Mouse (Mus musculus): ENCODE results near the gene Lrmda. TPM values are rescaled to one million over a fixed set of nuclear protein-coding genes. Genes with fewer than 3 reads are reported as not detected.

Gene Lrmda
- total RNA-seq, 2 experiments from 2014 or later = 0.57 to 0.62 TPM

DNA sequence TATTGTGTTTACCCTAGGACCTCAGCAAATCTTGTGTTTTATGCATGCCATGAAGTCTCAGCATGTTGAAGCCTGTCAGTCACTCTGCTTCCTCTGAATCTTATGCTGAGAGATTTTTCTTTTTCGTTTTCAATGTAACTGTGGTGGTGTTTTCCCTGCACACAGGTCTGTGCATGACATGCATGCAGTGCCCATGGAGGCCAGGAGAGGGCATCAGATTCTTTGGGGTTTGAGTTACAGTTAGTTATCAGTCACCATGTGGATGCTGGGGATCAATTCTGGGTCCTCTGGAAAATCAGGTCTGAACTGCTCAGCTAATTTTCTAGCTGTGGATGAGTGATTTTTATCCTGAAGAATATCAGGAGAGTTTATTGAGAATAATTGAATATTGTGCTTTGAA lies 444.8 kb downstream of the Lrmda start:
- no peak for DNase-seq (ENCODE audit: low spot score in 2 of 2)

GRCm38 (mm10) chr14:22471041-22471440 lies 451.5 kb downstream of the Lrmda start:
- no peak for DNase-seq (ENCODE audit: low spot score in 2 of 2)

- DNase-seq (ENCODE audit: low spot score in 2 of 2) = no peak
Observed at GRCm38 (mm10) chr14:22473451-22473850, 453.9 kb downstream of the Lrmda start.

- no peak for DNase-seq (ENCODE audit: low spot score in 2 of 2)
Observed at GRCm38 (mm10) chr14:22473991-22474390, 454.5 kb downstream of the Lrmda start.

DNA sequence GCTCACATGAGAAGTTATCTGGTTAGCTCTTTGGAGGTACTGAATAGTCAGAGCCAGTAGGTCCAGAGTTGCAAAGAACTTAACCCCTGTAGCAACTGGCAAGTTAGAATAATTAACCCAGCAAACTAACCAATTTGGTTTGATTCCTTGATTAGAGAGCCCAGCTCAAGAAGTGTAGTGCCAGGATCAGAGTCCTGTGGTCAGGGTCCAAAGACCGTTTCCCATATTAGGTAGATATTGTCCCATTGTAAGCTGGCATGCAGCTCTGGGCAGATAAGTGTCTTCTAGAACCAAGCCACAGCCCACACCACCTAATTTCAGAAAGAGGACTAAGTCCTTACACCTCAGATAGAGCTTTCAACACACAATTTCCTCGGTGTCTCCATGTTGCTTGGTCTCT lies 473.8 kb downstream of the Lrmda start:
- no peak for DNase-seq (ENCODE audit: low spot score in 2 of 2)

DNA sequence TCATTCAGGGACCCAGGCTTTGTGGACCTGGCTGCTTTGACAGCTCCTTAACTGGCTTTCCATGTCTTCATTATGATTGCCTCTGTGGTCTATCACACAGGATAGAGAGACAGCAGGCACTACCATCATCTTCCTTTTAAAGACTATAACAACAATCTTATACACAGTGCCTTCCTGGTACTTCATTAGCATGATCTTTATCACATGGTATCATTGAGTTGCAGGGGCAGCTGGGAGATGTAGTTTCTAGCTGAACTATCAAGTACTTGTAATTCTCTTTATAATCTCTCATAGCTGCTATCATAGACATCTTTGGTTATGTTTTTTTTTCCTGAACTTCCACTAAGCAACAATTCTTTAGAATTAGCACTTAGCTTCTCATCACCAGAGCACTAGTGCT lies 474.8 kb downstream of the Lrmda start:
- DNase-seq (ENCODE audit: low spot score in 2 of 2) = no peak

GRCm38 (mm10) chr14:22494866-22495265 lies 475.4 kb downstream of the Lrmda start:
- no peak for DNase-seq (ENCODE audit: low spot score in 2 of 2)

DNA sequence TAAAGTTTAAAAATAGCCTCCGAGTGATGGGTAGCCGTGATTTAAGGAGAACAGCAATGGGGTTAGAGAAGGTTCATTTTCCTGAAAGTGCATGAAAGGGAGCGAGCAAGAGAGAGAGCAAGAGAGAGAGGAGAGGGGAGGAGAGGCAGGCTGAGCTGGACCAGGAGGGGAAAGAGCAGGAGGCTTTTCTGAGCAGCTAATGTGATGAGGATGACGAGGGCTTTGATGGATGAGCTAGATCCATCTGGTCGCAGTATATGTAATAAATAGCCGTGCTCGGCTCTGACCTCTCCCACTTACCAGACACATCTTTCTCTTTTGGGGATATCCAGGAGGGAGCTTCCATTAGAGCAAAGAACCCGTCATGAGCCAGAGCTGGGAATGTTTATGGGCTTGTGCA lies 475.8 kb downstream of the Lrmda start:
- DNase-seq (ENCODE audit: low spot score in 2 of 2) = no peak

DNA sequence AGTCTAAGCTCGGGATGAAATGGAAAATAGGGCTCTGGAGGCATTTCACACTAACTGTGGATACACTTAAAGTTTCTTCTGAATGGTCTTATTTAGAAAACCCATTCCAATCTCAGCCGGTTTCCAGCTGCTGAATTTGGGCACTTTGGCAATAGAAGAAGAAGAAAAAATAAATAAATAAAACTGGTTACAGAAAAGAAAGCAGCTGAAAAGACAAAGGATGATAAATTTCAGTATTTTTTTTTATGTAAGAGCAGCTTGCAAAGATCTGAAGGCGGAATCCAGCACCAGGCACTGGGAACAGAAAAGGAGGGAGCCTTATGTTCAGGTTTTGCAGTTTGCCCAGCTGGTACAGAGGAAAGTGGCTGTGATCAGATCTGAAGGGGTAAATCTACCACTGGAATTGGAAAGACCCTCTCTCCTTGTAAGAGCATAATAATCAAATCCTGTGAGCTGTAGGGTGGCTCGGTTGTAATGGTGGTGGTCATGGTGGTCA lies 478.2 kb downstream of the Lrmda start:
- DNase-seq (ENCODE audit: low spot score in 2 of 2) = no peak

DNA sequence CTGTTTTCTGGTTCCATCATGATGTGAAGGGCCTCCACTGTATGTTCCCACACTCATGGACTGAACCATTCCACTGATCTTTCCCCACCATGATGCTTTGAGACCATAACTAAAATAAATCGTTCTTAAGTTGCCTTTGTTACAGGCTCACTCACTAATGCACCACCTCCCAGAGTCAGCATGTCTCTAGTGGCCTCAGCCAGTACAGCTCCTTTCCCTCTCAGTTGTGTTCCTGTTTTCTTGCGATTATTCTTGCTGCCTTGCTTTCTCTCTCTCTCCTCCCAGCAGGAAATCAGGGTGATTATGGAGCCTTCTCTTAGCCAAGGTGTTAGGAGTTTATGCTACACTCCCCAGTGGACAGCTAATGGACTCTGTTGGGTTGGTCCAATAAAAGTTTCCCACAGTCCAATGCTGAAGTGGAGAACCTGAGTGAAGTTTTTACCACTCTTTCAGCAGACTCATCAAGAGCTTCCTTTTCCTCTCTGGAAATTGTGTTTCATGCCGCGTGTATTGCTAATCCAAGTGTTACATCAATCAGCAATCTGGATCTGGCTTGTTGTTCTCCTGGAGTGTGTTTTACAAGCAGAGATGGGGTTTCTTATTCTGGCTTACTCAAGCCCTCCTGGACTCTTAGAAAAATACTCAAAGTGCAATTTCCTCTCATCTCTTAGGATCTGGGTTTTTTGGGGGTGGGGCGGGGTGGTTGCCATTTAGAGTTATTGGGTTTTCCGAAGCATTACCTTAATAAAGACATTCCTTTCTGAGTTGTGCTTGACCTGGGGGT lies 490.4 kb downstream of the Lrmda start:
- no peak for DNase-seq (ENCODE audit: low spot score in 2 of 2)

DNA sequence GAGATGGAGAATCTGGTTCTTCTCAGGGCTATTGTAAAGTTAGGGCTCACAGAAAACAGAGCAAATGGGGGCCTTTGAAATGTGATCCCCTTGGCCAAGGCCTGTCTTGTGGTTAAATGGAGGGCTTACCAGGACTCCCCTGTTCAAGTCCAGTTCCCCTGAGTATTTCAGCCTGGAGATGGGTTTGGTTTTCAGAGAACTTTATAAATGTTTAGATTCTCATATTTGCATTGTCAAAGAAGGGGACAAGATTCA lies 490.9 kb downstream of the Lrmda start:
- no peak for DNase-seq (ENCODE audit: low spot score in 2 of 2)

GRCm38 (mm10) chr14:22514362-22515084 lies 495.0 kb downstream of the Lrmda start:
- peak; percentile 59 to 67 for DNase-seq (ENCODE audit: low spot score in 2 of 2)

GRCm38 (mm10) chr14:22530706-22531105 lies 511.2 kb downstream of the Lrmda start:
- no peak for DNase-seq (ENCODE audit: low spot score in 2 of 2)

DNA sequence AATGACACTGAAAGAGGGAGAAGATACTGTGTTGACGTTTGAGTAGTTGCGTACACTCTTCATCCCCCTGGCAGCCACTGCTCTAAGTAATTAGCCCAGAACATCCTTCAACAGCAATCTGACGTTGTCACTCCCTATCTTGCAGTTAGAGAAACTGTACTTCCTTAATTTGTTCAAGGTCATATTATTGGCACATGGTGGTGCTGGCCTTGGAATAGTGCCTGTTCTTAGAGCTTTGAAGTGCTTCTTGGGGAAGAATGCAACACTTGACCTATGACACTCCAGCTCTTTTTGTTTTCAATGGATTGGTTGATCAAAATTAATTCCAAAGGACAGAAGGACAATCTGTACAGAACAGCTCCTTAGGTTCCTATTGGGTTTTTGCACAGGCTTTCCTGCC lies 514.0 kb downstream of the Lrmda start:
- no peak for DNase-seq (ENCODE audit: low spot score in 2 of 2)

DNA sequence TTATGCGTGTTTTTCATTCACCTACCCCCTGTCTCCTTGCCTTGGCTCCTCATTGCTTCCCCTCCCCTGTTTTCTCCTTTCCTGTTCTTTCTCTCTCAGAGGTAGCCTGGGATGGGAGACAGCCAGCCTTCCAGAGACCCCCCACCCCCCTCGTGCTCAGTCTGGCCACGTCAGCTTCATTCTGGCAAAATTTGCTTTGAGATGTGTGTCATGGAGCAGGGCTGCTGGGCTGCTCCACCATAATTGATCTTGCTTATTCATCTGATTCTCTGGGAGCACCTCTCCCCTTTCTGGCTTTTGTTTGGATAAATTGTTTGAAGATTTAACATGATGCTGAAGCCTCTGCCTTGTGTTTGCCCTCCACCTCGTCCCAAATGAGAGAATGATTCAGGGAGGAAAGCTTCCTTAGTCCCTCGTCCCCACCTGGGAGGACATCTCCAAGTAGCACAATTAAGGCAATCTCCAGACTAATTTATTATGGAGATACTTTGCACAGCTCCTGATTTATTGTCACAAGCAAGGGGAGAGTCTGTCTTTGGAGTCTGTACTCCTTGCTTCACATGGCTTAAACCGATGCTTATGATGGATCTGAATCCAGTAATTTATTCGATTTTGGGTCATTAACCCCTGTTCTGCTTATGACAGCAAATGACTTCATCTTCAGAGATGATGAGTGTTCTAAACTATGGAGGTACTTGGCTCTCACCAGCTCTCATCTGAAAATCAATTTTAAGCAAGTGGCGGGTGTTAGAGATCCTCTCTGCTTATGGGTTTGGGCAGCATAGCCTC lies 526.6 kb downstream of the Lrmda start:
- DNase-seq (ENCODE audit: low spot score in 2 of 2) = no peak

- DNase-seq (ENCODE audit: low spot score in 2 of 2) = no peak
Observed at GRCm38 (mm10) chr14:22546676-22546984, 527.1 kb downstream of the Lrmda start.

GRCm38 (mm10) chr14:22548286-22548685 lies 528.8 kb downstream of the Lrmda start:
- DNase-seq (ENCODE audit: low spot score in 2 of 2) = no peak

DNA sequence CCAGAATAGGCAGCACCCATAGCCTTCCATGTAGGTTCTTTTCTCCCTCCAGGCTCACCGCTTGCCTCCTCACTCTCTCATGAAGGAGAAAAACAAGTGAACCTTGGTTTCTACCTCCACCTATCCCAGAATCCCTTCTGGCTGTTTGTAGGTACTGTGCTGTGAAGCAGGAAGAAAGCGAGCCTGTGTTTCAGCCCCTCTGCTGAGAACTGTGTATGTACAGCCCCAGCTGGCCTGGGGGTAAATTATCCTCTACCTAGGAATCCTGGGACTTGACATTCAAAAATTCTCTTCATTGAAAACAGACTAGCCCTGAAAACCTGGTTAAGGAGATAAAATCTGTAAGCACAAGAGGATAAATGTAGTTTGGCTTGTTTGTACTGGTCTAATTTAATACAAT lies 529.7 kb downstream of the Lrmda start:
- DNase-seq (ENCODE audit: low spot score in 2 of 2) = no peak

GRCm38 (mm10) chr14:22552358-22552757 lies 532.8 kb downstream of the Lrmda start:
- no peak for DNase-seq (ENCODE audit: low spot score in 2 of 2)

- DNase-seq (ENCODE audit: low spot score in 2 of 2) = no peak
Observed at GRCm38 (mm10) chr14:22552841-22553240, 533.3 kb downstream of the Lrmda start.

DNA sequence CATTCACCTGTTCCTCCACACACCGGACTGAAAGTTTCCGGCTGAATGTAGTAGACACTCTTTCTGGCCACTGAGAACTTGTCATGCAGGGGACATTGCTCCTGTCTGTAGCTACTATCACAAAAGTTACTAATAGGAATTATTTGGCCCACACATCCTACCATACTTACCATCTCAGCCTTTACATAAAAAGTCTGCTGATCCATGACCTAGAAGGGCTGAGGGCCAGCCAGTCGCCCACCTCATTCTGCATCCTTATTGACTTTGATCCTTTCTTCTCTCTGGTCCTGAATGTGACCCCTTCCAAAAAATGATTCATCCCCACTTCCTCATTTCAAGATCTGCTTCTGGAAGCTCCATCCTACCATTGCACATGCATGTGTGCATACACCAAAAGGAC lies 534.2 kb downstream of the Lrmda start:
- DNase-seq (ENCODE audit: low spot score in 2 of 2) = no peak

GRCm38 (mm10) chr14:22572486-22572885 lies 553.0 kb downstream of the Lrmda start:
- DNase-seq (ENCODE audit: low spot score in 2 of 2) = no peak
